Mouse (Mus musculus) ES-Bruce4 (cell line): ENCODE measurements around the gene Vamp2.

Experiments used
- EP300 ChIP-seq: IDR thresholded peaks from 2 replicates; pipeline ENCODE4 v1.6.1; 2011; ENCODE audit warnings: low read depth, low read length; ENCODE audit not compliant: insufficient read depth
- POLR2A ChIP-seq: IDR thresholded peaks from one replicate; pipeline ENCODE4 v1.8.1; 2011; ENCODE audit warnings: low read length; ENCODE audit not compliant: insufficient read depth

DNA sequence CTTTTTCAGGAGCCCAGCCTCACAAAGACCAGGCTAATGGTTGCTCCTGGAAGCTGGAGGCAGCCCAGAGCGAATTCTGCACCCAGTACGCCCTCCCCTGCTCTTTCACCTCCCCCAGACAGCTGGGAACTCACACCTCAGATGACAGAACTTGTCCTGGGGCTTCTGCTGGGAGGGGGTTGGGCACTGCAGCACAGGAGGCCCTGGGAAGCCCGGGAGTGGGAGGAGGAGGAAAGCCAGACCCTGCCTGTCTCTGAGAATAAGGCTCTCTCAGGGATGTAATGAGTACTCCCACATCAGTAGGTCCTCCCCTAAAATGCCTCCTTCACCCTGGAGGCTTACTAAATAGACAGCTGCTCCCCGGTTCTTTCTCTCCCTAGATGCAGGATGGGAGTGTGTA is 1.2 kb upstream of the Vamp2 start:
- TF ChIP-seq EP300 (no peak), POLR2A (no peak)
